Mouse (Mus musculus) heart, embryonic 15.5 days (tissue): Measurements from ENCODE around the gene Fam228a. TPM values are rescaled to one million over a fixed set of nuclear protein-coding genes. Genes with fewer than 3 reads are reported as not detected.
"Not testable (repeated sequence)": the region's sequence is repeated elsewhere in the genome, so short reads cannot be mapped to it uniquely, and the experiment has no call there.

Experiments used
- ATAC-seq: fragments of 200-750 bp; cut with Nextera tagmentation; replicated peaks from 2 replicates; pipeline ENCODE4 v1.8.0; 2017; ENCODE audit warnings: low read depth, moderate TSS enrichment; ENCODE audit not compliant: insufficient number of reproducible peaks, insufficient read depth, low FRiP score
- H3K27ac ChIP-seq: fragments of 300-500 bp; sonication (generic); 2 replicates; pipeline ENCODE4 v1.5.1; 2015; ENCODE audit warnings: mild to moderate bottlenecking, inconsistent platforms
- H3K27me3 ChIP-seq: fragments of 300-500 bp; sonication (generic); 2 replicates; pipeline ENCODE4 v1.6.1; 2015; ENCODE audit warnings: inconsistent platforms
- H3K36me3 ChIP-seq: fragments of 300-500 bp; sonication (generic); 2 replicates; pipeline ENCODE4 v1.6.1; 2015; ENCODE audit warnings: mild to moderate bottlenecking, inconsistent platforms
- H3K4me1 ChIP-seq: fragments of 300-500 bp; sonication (generic); replicated peaks from 2 replicates; pipeline ENCODE4 v1.6.1; 2015; ENCODE audit warnings: inconsistent platforms
- H3K4me2 ChIP-seq: fragments of 300-500 bp; sonication (generic); 2 replicates; pipeline ENCODE4 v1.6.1; 2015; ENCODE audit warnings: inconsistent platforms, mild to moderate bottlenecking, moderate library complexity
- H3K4me3 ChIP-seq: fragments of 300-500 bp; sonication (generic); 2 replicates; pipeline ENCODE4 v1.5.1; 2015; ENCODE audit warnings: mild to moderate bottlenecking, inconsistent platforms
- H3K9ac ChIP-seq: fragments of 300-500 bp; sonication (generic); 2 replicates; pipeline ENCODE4 v1.6.1; 2015; ENCODE audit warnings: mild to moderate bottlenecking, inconsistent platforms
- H3K9me3 ChIP-seq: fragments of 300-500 bp; sonication (generic); replicated peaks from 2 replicates; pipeline ENCODE4 v1.6.1; 2016; ENCODE audit warnings: inconsistent platforms
- WGBS: fragments of 180-500 bp; shearing (Covaris S2); methylation state at CpG from one replicate; pipeline ENCODE4 v1.1.7; 2015; ENCODE audit warnings: mixed read lengths; 5-methylcytosine and 5-hydroxymethylcytosine counted together
- polyA plus RNA-seq: library from polyadenylated mRNA; unstranded; fragments of >200 nt; fragmentation: Nextera tagmentation; extraction: Ambion mirVana; gene quantifications from 2 replicates; pipeline ENCODE4 v1.2.1, GENCODE M21; 2015

The Fam228a gene
- polyA plus RNA-seq, 1 experiment from 2014 or later, result 0.15 TPM

DNA sequence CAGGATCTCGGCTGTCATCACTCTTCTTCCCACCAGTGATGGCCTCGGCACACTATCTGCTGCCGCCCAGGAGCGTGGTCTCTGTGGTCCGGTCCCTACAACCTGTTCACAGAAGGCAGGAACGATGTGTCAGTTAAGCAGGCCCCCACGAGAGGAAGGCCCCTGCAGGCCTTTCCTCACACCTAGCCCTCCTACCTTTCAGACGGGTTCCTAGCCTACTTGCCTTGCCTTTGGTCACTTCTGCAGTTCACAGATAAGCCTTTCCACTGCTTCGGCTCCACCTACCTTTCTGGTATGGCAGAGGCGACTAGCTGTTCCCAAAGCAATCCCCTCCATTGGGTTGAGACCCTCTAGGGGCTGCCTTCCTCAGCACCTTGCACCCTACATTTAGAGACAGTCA, 22.6 kb downstream of the Fam228a start:
- 53% methylated on average over 10 of the region's 10 CpGs for WGBS
- Histone ChIP-seq H3K4me1 (peaks cover 10% of the 10 kb centered on the region), H3K27ac (no peak overlapping the region), H3K4me3 (no peak overlapping the region), H3K9ac (no peak overlapping the region), H3K9me3 (no peaks in the 10 kb centered on the region), H3K4me2 (no peak overlapping the region), H3K36me3 (peaks cover 12% of the 10 kb centered on the region; the same call in 1 of the 2 replicates), H3K27me3 (no peaks in the 10 kb centered on the region)
- ATAC-seq, result no peak

DNA sequence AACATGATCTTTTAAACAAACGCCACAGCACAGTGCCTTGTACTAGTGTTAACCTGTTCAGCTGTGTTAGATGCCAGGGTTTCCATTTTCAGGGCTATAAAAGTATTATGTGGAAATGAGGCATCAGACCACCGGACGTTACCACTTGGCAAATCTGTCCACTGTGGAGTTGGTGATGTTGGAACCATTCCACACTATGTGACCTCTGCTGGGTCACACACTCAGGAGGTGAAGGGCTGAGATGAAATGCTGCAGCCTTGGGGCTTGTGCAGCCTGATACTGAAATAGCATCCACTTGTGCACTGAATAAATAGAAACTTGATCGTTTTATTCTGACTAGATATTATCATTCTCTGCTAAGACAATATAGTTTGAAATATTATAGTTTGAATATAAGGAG, 24.9 kb downstream of the Fam228a start:
- H3K9me3 ChIP-seq, result no peaks in the 10 kb centered on the region
- H3K4me2 ChIP-seq, result no peak overlapping the region
- H3K9ac ChIP-seq, result no peak overlapping the region
- H3K4me1 ChIP-seq, result peaks cover 10% of the 10 kb centered on the region
- H3K36me3 ChIP-seq, result peaks cover 32% of the 10 kb centered on the region; the same call in 1 of the 2 replicates
- peak overlapping the region; percentile 32; the same call in 1 of the 2 replicates for H3K27ac ChIP-seq
- no peaks in the 10 kb centered on the region for H3K27me3 ChIP-seq
- no peak for ATAC-seq
- no peak overlapping the region for H3K4me3 ChIP-seq
- 53% methylated on average over 4 of the region's 4 CpGs for WGBS

DNA sequence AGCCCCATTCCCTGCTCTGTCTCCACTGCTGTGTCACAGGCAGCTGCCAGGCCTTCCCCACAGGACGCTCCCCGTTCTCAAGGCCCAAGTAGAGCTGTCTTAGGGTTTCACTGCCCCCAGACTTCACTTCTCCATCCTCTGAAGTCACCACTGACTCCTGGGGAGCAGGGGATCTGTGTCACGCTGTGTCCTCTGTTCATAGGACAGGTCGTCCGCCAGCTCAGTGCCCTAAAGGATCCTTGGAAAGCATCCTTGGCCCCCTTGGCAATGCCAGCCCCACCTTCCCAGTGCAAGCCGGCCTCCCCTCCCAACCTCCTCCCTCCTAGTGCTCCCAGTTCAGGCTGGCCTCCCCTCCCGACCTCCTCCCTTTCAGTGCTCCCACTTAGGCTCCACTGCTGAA, 28.3 kb downstream of the Fam228a start:
- no peaks in the 10 kb centered on the region for H3K9me3 ChIP-seq
- ATAC-seq, result no peak
- H3K27me3 ChIP-seq, result no peaks in the 10 kb centered on the region
- no peak overlapping the region for H3K9ac ChIP-seq
- H3K4me3 ChIP-seq, result no peak overlapping the region
- no peak overlapping the region for H3K4me2 ChIP-seq
- WGBS, result 89% methylated on average over 7 of the region's 7 CpGs
- peaks cover 4% of the 10 kb centered on the region for H3K4me1 ChIP-seq
- H3K27ac ChIP-seq, result no peak overlapping the region
- peaks cover 48% of the 10 kb centered on the region for H3K36me3 ChIP-seq

GRCm38 (mm10) chr12:4708881-4709604, 29.2 kb downstream of the Fam228a start:
- Histone ChIP-seq H3K4me1 (peaks cover 4% of the 10 kb centered on the region), H3K27me3 (no peaks in the 10 kb centered on the region), H3K4me3 (no peak overlapping the region), H3K9ac (no peak overlapping the region), H3K4me2 (no peak overlapping the region), H3K36me3 (peaks cover 48% of the 10 kb centered on the region), H3K9me3 (no peaks in the 10 kb centered on the region), H3K27ac (no peak overlapping the region)
- WGBS, result 68% methylated on average over 8 of the region's 8 CpGs
- no peak for ATAC-seq

GRCm38 (mm10) chr12:4708296-4708695, 29.9 kb downstream of the Fam228a start:
- H3K9ac ChIP-seq, result no peak overlapping the region
- H3K27me3 ChIP-seq, result no peaks in the 10 kb centered on the region
- 62% methylated on average over 4 of the region's 4 CpGs for WGBS
- no peak overlapping the region for H3K27ac ChIP-seq
- H3K4me1 ChIP-seq, result peaks cover 2% of the 10 kb centered on the region
- H3K4me3 ChIP-seq, result no peak overlapping the region
- no peak overlapping the region for H3K4me2 ChIP-seq
- H3K36me3 ChIP-seq, result peaks cover 48% of the 10 kb centered on the region
- ATAC-seq, result no peak
- no peaks in the 10 kb centered on the region for H3K9me3 ChIP-seq

DNA sequence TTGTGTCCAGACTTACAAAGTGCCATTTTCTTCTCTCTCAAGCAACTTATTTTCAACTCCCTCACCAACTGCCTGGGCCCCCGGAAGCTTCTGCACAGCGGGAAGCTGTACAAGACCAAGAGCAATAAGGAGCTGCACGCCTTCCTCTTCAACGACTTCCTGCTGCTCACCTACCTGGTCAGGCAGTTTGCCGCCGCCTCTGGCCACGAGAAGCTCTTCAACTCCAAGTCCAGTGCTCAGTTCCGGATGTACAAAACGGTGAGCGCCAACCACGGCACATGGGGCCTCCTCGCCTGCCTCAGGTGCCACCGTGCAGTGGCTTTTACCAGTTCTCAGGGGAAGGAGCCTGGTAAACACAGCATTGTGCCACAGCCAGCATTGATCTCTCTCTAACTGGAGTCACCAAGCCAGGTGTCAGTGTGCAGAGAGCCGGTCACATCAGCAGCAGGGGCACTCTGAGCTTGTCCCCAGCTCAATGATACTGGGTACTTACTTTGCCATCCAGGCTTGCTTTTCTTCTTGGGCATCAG, 30.7 kb downstream of the Fam228a start:
- H3K9ac ChIP-seq, result no peak overlapping the region
- no peak overlapping the region for H3K4me3 ChIP-seq
- no peak overlapping the region for H3K27ac ChIP-seq
- H3K4me2 ChIP-seq, result no peak overlapping the region
- WGBS, result 87% methylated on average over 14 of the region's 14 CpGs
- no peaks in the 10 kb centered on the region; the same call in 1 of the 2 replicates for H3K4me1 ChIP-seq
- no peak for ATAC-seq
- no peaks in the 10 kb centered on the region for H3K27me3 ChIP-seq
- no peaks in the 10 kb centered on the region for H3K9me3 ChIP-seq
- H3K36me3 ChIP-seq, result peaks cover 46% of the 10 kb centered on the region

DNA sequence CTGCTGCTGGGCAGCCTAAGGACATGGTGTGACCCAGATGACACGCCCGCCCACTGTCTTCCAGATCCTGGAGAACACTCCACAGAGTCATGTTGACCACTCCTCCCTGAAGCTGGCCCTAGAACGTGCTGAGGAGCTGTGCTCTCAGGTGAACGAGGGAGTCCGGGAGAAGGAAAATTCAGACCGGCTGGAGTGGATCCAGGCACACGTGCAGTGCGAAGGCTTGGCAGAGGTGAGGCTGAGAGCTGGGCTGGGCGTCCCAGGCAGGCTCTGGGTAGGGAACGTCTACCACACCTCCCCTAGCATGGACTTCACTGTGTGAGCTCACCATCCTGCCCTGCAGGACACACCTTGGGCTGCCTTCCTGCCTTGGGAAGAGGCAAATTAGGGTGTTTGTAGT, 31.3 kb downstream of the Fam228a start:
- ATAC-seq, result no peak
- H3K27me3 ChIP-seq, result no peaks in the 10 kb centered on the region
- H3K4me3 ChIP-seq, result no peak overlapping the region
- no peak overlapping the region for H3K9ac ChIP-seq
- H3K4me1 ChIP-seq, result no peaks in the 10 kb centered on the region; the same call in 1 of the 2 replicates
- H3K27ac ChIP-seq, result no peak overlapping the region
- H3K9me3 ChIP-seq, result no peaks in the 10 kb centered on the region
- no peak overlapping the region for H3K4me2 ChIP-seq
- peaks cover 46% of the 10 kb centered on the region for H3K36me3 ChIP-seq
- WGBS, result 85% methylated on average over 10 of the region's 10 CpGs

DNA sequence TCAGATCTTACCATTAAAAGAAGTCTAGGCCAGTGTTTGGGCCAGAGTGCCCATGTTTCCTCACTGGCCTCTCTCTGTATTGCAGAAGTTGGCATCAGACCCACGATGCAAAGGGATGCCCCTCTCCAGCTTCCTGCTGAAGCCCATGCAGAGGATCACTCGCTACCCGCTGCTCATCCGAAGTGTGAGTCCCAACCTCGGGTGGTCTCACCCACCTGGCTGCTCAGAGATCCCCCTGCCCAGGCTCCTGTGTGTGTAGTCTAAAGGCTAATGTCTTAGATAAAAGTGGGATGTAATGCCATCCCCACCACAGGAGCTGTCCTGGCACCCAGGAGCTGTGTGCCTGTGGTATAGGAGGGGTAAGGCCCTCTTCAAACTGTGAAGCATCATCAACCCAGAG, 32.1 kb downstream of the Fam228a start:
- no peak overlapping the region for H3K27ac ChIP-seq
- H3K9ac ChIP-seq, result no peak overlapping the region
- H3K4me2 ChIP-seq, result no peak overlapping the region
- no peaks in the 10 kb centered on the region; the same call in 1 of the 2 replicates for H3K4me1 ChIP-seq
- H3K9me3 ChIP-seq, result no peaks in the 10 kb centered on the region
- H3K4me3 ChIP-seq, result no peak overlapping the region
- H3K36me3 ChIP-seq, result peaks cover 53% of the 10 kb centered on the region
- no peak for ATAC-seq
- 85% methylated on average over 5 of the region's 5 CpGs for WGBS
- no peaks in the 10 kb centered on the region for H3K27me3 ChIP-seq

GRCm38 (mm10) chr12:4705626-4706025, 32.6 kb downstream of the Fam228a start:
- not testable (repeated sequence) for H3K4me2 ChIP-seq, H3K27me3 ChIP-seq, H3K4me3 ChIP-seq, H3K27ac ChIP-seq, H3K4me1 ChIP-seq, H3K9me3 ChIP-seq, H3K9ac ChIP-seq, ATAC-seq
- peaks cover 59% of the 10 kb centered on the region for H3K36me3 ChIP-seq
- 32% methylated on average over 6 of the region's 6 CpGs for WGBS

GRCm38 (mm10) chr12:4694534-4694933, 43.7 kb downstream of the Fam228a start:
- no peaks in the 10 kb centered on the region for H3K27me3 ChIP-seq
- no peak overlapping the region for H3K4me2 ChIP-seq
- peaks cover 14% of the 10 kb centered on the region for H3K36me3 ChIP-seq
- WGBS, result 96% methylated on average over 1 of the region's 1 CpGs
- H3K9ac ChIP-seq, result no peak overlapping the region
- no peak overlapping the region for H3K4me3 ChIP-seq
- H3K4me1 ChIP-seq, result no peaks in the 10 kb centered on the region
- no peaks in the 10 kb centered on the region for H3K9me3 ChIP-seq
- no peak overlapping the region for H3K27ac ChIP-seq
- ATAC-seq, result no peak

DNA sequence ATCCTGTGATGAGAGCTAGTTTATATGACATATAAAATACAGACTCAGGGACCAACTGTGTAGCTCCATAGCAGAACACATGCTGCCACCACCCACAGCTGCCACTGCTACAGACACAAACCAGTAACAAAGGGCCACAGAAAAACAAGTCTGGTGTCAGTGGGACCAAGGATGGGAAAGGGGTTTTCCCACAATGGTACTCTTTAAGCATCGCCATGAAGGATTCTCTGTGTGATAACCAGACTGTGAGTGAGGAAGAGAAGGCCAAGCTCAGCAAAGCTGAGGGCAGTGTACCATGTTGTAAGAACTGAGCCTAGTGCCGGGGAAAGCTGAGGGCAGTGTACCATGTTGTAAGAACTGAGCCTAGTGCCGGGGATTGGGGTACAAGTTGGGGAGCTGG, 47.0 kb downstream of the Fam228a start:
- H3K4me1 ChIP-seq, result no peaks in the 10 kb centered on the region
- no peak overlapping the region for H3K27ac ChIP-seq
- no peak overlapping the region for H3K4me3 ChIP-seq
- 89% methylated on average over 3 of the region's 3 CpGs for WGBS
- no peak overlapping the region for H3K4me2 ChIP-seq
- no peaks in the 10 kb centered on the region for H3K9me3 ChIP-seq
- no peaks in the 10 kb centered on the region for H3K27me3 ChIP-seq
- H3K9ac ChIP-seq, result no peak overlapping the region
- no peaks in the 10 kb centered on the region for H3K36me3 ChIP-seq
- no peak for ATAC-seq

DNA sequence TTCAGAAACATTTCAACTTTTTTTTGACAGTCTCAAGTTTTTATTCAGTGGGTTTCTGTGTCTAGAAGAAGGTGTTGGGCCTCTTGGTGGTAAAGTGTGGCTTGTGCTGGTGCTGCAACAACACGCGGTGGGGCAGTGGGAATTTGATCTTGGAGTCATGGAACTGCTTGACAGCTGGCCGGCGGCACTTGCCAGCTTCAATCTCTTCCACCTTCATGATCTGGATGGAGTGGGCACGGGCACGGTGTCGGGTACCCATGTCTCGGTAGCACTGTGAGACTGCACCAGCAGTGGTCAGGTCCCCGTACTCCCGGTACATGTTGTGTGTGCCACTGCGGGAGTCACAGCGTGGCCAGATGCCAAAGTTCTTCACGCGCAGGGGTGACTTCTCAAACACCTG, 48.9 kb downstream of the Fam228a start:
- WGBS, result 92% methylated on average over 14 of the region's 14 CpGs
- no peak for ATAC-seq
- no peaks in the 10 kb centered on the region for H3K27me3 ChIP-seq
- no peak overlapping the region for H3K9ac ChIP-seq
- H3K4me2 ChIP-seq, result no peak overlapping the region
- no peak overlapping the region for H3K4me3 ChIP-seq
- H3K4me1 ChIP-seq, result no peaks in the 10 kb centered on the region
- H3K36me3 ChIP-seq, result 0 out of 2 replicates have a peak, but pooled peaks cover under 1% of the 10 kb centered on the region
- no peak overlapping the region for H3K27ac ChIP-seq
- no peaks in the 10 kb centered on the region for H3K9me3 ChIP-seq
